Mouse (Mus musculus): ENCODE results near the gene Slc4a1ap.

DNA sequence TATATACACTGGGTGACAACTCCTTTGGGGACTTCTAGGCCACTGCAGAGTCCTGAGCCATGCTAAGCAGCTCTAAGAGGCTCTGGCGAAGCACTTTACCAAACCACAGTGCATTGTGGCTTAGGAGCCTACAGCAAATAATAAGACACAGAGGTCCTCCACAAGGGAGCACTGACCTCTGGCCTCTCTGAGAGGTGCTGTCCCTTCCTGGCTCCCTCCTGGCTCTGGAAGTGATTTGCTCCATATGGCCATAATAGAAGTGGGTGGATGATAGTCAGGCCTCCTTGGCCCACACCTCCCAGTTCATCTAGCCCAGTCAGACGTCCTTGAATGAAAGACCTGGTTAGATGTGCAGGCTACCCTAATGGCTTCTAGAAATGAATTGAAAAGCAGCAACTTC is 61.2 kb downstream of the Slc4a1ap start:
- TF ChIP-seq RCOR1 (IDR thresholded peaks at IDR 0.05; ENCODE audit: low read depth, low read length) (no peak), CHD1 (IDR thresholded peaks at IDR 0.05; ENCODE audit: low read depth, low read length) (no peak), ETS1 (IDR thresholded peaks at IDR 0.05; ENCODE audit: low read depth, low read length) (no peak), BHLHE40 (IDR thresholded peaks at IDR 0.05; ENCODE audit: borderline replicate concordance, low read depth, low read length) (no peak), CTCF (IDR thresholded peaks at IDR 0.05 in 2 of 3, conservative IDR thresholded peaks at IDR 0.05 in 1 of 3; ENCODE audit: control insufficient read depth in 1 of 3, insufficient read depth in 1 of 3, low read depth in 2 of 3, low read length in 3 of 3, poor library complexity in 1 of 3, severe bottlenecking in 1 of 3) (no peak), EP300 (IDR thresholded peaks at IDR 0.05; ENCODE audit: low read depth in 1 of 2, low read length in 2 of 2) (no peak), POLR2AphosphoS2 (IDR thresholded peaks at IDR 0.05; ENCODE audit: low read length) (no peak)
